Mouse (Mus musculus): ENCODE data around the gene Kcnab3. TPM values are rescaled to one million over a fixed set of nuclear protein-coding genes. Genes with fewer than 3 reads are reported as not detected.

Gene Kcnab3
- polyA plus RNA-seq, 1 experiment from 2014 or later = 0.20 TPM

- Histone ChIP-seq H3K27me3 (ENCODE audit: insufficient read depth, low read length) (peaks cover 20% of the 10 kb centered on the region), H3K4me2 (ENCODE audit: low read depth, low read length) (peak overlapping the region; percentile 87), H3K4me1 (ENCODE audit: insufficient read depth) (peaks cover 48% of the 10 kb centered on the region), H3K36me3 (replicated peaks; ENCODE audit: insufficient read depth, low read length) (no peaks in the 10 kb centered on the region), H3K9me3 (ENCODE audit: low read length) (no peaks in the 10 kb centered on the region), H3K4me3 (ENCODE audit: low read depth, low read length) (peak overlapping the region; percentile 83), H3K9ac (replicated peaks) (peak overlapping the region; percentile 92), H3K27ac (ENCODE audit: low read depth) (peak overlapping the region; percentile 91)
- DNase-seq = peak; percentile 49
- no peak for ATAC-seq
- WGBS (ENCODE audit: insufficient replicate concordance) = 2% methylated on average over 22 of the region's 22 CpGs
- no peak for TF ChIP-seq CTCF (IDR thresholded peaks at IDR 0.05; ENCODE audit: low read depth)
- no peak for TF ChIP-seq EP300 (IDR thresholded peaks at IDR 0.05; ENCODE audit: low read depth)
These were observed 41.7 kb downstream of the Kcnab3 start for GRCm38 (mm10) chr11:69367616-69368355.

DNA sequence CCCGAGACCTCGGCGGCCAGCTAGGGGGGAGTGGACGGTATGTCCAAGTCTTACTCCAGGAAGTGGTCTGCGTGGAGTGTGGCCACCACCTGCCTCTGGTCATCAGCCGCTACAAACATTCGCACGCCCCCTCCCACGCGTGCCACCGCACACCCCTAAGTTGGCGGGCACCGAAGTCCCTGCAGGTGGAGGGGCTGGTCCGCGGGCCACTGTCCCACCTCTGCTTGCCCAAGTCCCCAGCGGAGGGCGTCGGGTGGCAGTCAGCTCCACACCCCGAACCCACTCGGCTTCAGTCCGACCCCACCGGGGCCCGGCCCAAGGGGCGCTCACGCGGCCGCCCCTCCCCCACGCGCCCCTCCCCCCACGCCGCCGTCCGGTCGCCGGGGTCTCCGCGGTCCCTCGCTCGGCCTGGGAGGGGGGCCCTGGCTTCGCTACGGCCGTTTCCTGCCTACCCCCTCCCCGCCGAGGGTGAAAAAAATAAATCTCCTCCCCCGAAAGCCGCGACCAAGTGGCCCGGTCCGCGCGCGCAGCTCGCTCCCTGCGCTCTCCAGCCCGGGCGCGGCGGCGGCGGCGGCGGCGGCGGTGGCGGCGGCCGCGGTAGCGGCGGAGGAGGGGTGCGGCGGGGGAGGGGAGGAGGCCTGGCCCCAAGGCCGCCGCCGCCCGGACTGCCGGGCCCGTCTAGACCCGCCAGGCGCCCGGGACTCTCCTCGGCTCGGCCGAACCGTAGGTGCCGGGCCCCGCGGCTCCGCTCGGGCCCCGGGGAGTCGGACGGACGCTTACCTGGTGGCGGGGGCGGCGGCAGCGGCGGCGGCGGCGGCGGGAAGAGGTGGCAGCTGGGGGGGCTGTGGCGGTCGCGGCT, 42.5 kb downstream of the Kcnab3 start:
- peak; percentile 63 for DNase-seq
- H3K27ac ChIP-seq (ENCODE audit: low read depth) = peak overlapping the region; percentile 91
- H3K4me2 ChIP-seq (ENCODE audit: low read depth, low read length) = peak overlapping the region; percentile 87
- H3K4me3 ChIP-seq (ENCODE audit: low read depth, low read length) = peak overlapping the region; percentile 83
- TF ChIP-seq EP300 (IDR thresholded peaks at IDR 0.05; ENCODE audit: low read depth) (no peak), CTCF (IDR thresholded peaks at IDR 0.05; ENCODE audit: low read depth) (no peak)
- H3K9ac ChIP-seq (replicated peaks) = peak overlapping the region; percentile 92
- under 1% methylated on average over 39 of the region's 106 CpGs for WGBS (ENCODE audit: insufficient replicate concordance)
- peak; percentile 11; the same call in 1 of the 2 replicates for ATAC-seq
- no peaks in the 10 kb centered on the region for H3K36me3 ChIP-seq (replicated peaks; ENCODE audit: insufficient read depth, low read length)
- no peaks in the 10 kb centered on the region for H3K9me3 ChIP-seq (ENCODE audit: low read length)
- peaks cover 20% of the 10 kb centered on the region for H3K27me3 ChIP-seq (ENCODE audit: insufficient read depth, low read length)
- H3K4me1 ChIP-seq (ENCODE audit: insufficient read depth) = peaks cover 52% of the 10 kb centered on the region

DNA sequence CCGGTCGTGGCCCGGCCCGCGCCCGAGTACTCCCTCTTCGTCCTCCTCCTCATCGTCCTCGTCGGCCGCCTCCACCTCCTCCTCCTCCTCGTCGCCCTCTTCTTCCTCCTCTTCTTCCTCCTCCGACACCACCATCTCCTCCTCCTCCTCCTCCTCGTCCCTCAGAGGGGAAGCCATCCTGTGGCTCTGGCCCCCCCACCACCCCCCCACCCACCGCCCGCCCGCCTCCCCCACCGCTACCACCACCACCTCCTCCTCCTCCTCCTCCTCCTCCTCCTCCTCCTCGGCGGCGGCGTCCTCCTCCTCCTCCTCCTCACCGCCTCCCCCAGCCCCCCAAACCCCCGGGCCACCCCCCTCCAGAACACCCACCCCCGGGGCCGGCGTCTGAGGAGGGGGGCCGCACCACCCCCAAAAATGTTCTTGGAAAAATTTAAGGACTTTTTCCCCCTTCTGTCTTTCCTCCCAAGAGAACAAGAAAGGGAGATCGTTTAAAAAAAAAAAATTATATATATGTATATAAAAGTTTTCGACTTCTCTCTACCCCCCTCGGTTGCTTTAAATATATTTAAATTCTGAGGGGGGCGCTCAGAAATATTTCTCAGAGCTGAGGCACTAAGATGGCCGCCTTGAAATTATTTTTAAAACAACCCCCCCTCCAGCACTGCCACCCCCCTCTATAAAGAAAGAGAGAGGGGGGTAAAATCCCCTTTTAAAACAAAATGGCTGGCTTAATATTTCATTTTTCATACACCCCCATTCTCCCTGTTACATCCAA, 43.3 kb downstream of the Kcnab3 start, which contains the start of gene Chd3:
TSS of gene Chd3 (minus strand) at position 192 of the 775 bp plus-strand sequence.
- peak within 1 kb of the TSS; percentile 87 for H3K4me2 ChIP-seq (ENCODE audit: low read depth, low read length)
- H3K4me3 ChIP-seq (ENCODE audit: low read depth, low read length) = peak within 1 kb of the TSS; percentile 83
- WGBS (ENCODE audit: insufficient replicate concordance) = 6% methylated on average over 24 of the region's 34 CpGs
- peak within 1 kb of the TSS; percentile 92 for H3K9ac ChIP-seq (replicated peaks)
- no peak for DNase-seq
- TF ChIP-seq EP300 (IDR thresholded peaks at IDR 0.05; ENCODE audit: low read depth) (no peak), CTCF (IDR thresholded peaks at IDR 0.05; ENCODE audit: low read depth) (no peak)
- peaks cover 51% of the 10 kb centered on the region for H3K4me1 ChIP-seq (ENCODE audit: insufficient read depth)
- peak within 1 kb of the TSS; percentile 91 for H3K27ac ChIP-seq (ENCODE audit: low read depth)
- peaks cover 20% of the 10 kb centered on the region for H3K27me3 ChIP-seq (ENCODE audit: insufficient read depth, low read length)
- H3K36me3 ChIP-seq (replicated peaks; ENCODE audit: insufficient read depth, low read length) = no peaks in the 10 kb centered on the region
- H3K9me3 ChIP-seq (ENCODE audit: low read length) = no peaks in the 10 kb centered on the region
- ATAC-seq = no peak

DNA sequence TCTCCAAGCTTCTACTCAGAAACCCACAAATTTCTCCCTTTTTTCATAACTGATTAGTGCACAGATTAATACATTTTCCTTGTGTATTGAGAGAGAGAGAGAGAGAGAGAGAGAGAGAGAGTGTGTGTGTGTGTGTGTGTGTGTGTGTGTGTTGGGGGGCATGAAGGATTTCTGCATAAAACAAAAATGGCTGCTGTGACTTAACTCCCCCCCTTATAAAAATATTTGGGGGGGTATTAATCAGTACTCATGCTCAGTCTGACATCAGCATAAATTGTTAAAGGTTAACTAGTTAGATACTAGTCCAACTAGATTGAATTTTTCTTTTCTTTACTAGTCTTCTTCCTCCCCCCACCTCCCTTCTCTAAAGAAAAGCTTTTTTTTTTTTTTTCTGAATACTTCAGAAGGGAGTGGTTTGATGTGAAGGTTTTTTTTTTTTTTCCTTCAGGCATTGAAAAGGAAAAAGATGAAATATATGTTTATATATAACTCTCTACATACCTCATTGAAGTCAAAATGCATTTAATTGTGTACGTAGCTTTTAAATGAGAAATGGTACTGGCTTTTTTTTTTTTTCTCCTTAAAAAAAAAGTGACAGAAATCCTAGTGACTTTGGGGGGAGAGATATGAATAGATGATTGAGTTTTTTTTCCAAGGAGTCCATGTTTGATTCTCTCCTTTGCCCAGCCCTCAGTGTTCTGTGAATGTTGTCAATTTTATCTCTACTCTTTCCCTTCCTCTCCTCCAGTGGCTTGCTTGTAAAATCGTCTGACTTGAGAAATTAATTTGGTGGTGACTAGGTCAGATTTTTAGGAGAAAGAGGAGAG, 44.1 kb downstream of the Kcnab3 start:
- Histone ChIP-seq H3K4me1 (ENCODE audit: insufficient read depth) (peaks cover 46% of the 10 kb centered on the region), H3K9me3 (ENCODE audit: low read length) (no peaks in the 10 kb centered on the region), H3K27me3 (ENCODE audit: insufficient read depth, low read length) (peaks cover 20% of the 10 kb centered on the region), H3K4me2 (ENCODE audit: low read depth, low read length) (peak overlapping the region; percentile 87; the same call in 1 of the 2 replicates), H3K4me3 (ENCODE audit: low read depth, low read length) (peak overlapping the region; percentile 83; the same call in 1 of the 2 replicates), H3K27ac (ENCODE audit: low read depth) (peak overlapping the region; percentile 91; the same call in 1 of the 2 replicates), H3K36me3 (replicated peaks; ENCODE audit: insufficient read depth, low read length) (no peaks in the 10 kb centered on the region), H3K9ac (replicated peaks) (no peak overlapping the region)
- no peak for TF ChIP-seq EP300 (IDR thresholded peaks at IDR 0.05; ENCODE audit: low read depth)
- TF ChIP-seq CTCF (IDR thresholded peaks at IDR 0.05; ENCODE audit: low read depth) = no peak
- WGBS (ENCODE audit: insufficient replicate concordance) = 41% methylated on average over 2 of the region's 2 CpGs
- ATAC-seq (no peak), DNase-seq (no peak)

GRCm38 (mm10) chr11:69370817-69371215, 44.8 kb downstream of the Kcnab3 start:
- no peak for DNase-seq
- no peaks in the 10 kb centered on the region for H3K9me3 ChIP-seq (ENCODE audit: low read length)
- no peak for TF ChIP-seq EP300 (IDR thresholded peaks at IDR 0.05; ENCODE audit: low read depth)
- TF ChIP-seq CTCF (IDR thresholded peaks at IDR 0.05; ENCODE audit: low read depth) = no peak
- H3K36me3 ChIP-seq (replicated peaks; ENCODE audit: insufficient read depth, low read length) = no peaks in the 10 kb centered on the region
- no peak overlapping the region for H3K4me2 ChIP-seq (ENCODE audit: low read depth, low read length)
- no peak for ATAC-seq
- peaks cover 20% of the 10 kb centered on the region for H3K27me3 ChIP-seq (ENCODE audit: insufficient read depth, low read length)
- H3K9ac ChIP-seq (replicated peaks) = no peak overlapping the region
- H3K27ac ChIP-seq (ENCODE audit: low read depth) = no peak overlapping the region
- 34% methylated on average over 8 of the region's 9 CpGs for WGBS (ENCODE audit: insufficient replicate concordance)
- peaks cover 41% of the 10 kb centered on the region for H3K4me1 ChIP-seq (ENCODE audit: insufficient read depth)
- no peak overlapping the region for H3K4me3 ChIP-seq (ENCODE audit: low read depth, low read length)

Data from liver, postnatal 0 days (tissue).